Mouse (Mus musculus) CH12.LX (cell line): ENCODE results near the gene Sez6l2. TPM values are rescaled to one million over a fixed set of nuclear protein-coding genes. Genes with fewer than 3 reads are reported as not detected.

Experiments used
- DNase-seq: peaks from one replicate; pipeline ENCODE4 v3.0.0-alpha.2; 2013; ENCODE audit errors: extremely low read depth
- H3K27ac ChIP-seq: 2 replicates; pipeline ENCODE4 v1.5.1; 2012; ENCODE audit warnings: low read depth, mild to moderate bottlenecking, control low read depth, moderate library complexity; ENCODE audit not compliant: insufficient read depth
- H3K27me3 ChIP-seq: replicated peaks from 2 replicates; pipeline ENCODE3; 2012; ENCODE audit warnings: inconsistent platforms
- H3K36me3 ChIP-seq, 2 experiments: replicated peaks in 1 of 2; 2 replicates each; pipeline versions ENCODE3 to v1.6.1; 2012; ENCODE audit warnings: inconsistent platforms in 1 of 2, low read length in 1 of 2, mild to moderate bottlenecking in 1 of 2, mixed read lengths in 1 of 2, moderate library complexity in 1 of 2; ENCODE audit not compliant: control insufficient read depth in 1 of 2, insufficient read depth in 1 of 2
- H3K4me1 ChIP-seq, 2 experiments: 2 replicates each; pipeline ENCODE4 v1.6.1; 2012; ENCODE audit warnings: inconsistent platforms in 1 of 2, moderate library complexity in 1 of 2; ENCODE audit not compliant: insufficient read depth in 2 of 2, control insufficient read depth in 1 of 2
- H3K4me2 ChIP-seq: 2 replicates; pipeline ENCODE4 v1.6.1; 2012; ENCODE audit warnings: low read depth, mild to moderate bottlenecking, control low read depth; ENCODE audit not compliant: poor library complexity, insufficient read depth, severe bottlenecking
- H3K4me3 ChIP-seq, 3 experiments: fragments of 150-350 bp in 1 of 3; sonication (generic) in 1 of 3; replicated peaks in 1 of 3; 2 replicates each; pipeline versions ENCODE3 to v1.5.1; 2011 to 2012; ENCODE audit warnings: low read depth in 2 of 3, low read length in 2 of 3, mild to moderate bottlenecking in 2 of 3, moderate library complexity in 2 of 3, control low read depth in 1 of 3, improper control_type of control experiment in 1 of 3, inconsistent platforms in 1 of 3, mixed read lengths in 1 of 3; ENCODE audit not compliant: poor library complexity in 1 of 3
- H3K79me2 ChIP-seq: replicated peaks from 2 replicates; pipeline ENCODE4 v1.6.1; 2012; ENCODE audit warnings: mild to moderate bottlenecking, moderate library complexity; ENCODE audit not compliant: control insufficient read depth, poor library complexity, insufficient read depth, severe bottlenecking; ENCODE audit errors: extremely low read depth
- H3K9ac ChIP-seq: 2 replicates; pipeline ENCODE4 v1.6.1; 2012; ENCODE audit warnings: low read depth, mild to moderate bottlenecking, control low read depth, moderate library complexity; ENCODE audit not compliant: insufficient read depth
- H3K9me3 ChIP-seq: replicated peaks from 2 replicates; pipeline ENCODE3; 2012; ENCODE audit warnings: low read length, inconsistent platforms, mixed read lengths
- BHLHE40 ChIP-seq: IDR thresholded peaks from 2 replicates; pipeline ENCODE4 v1.6.1; 2011; ENCODE audit warnings: mild to moderate bottlenecking, low read depth, low read length, improper control_type of control experiment
- CHD2 ChIP-seq: IDR thresholded peaks from 2 replicates; pipeline ENCODE4 v1.6.1; 2011; ENCODE audit warnings: low read length, improper control_type of control experiment
- CTCF ChIP-seq, 2 experiments: IDR thresholded peaks in 1 of 2; conservative IDR thresholded peaks in 1 of 2; 2 replicates each; pipeline ENCODE4 v1.5.1; 2011 to 2012; ENCODE audit warnings: low read depth in 2 of 2, low read length in 2 of 2, improper control_type of control experiment in 1 of 2, inconsistent platforms in 1 of 2, mild to moderate bottlenecking in 1 of 2, moderate library complexity in 1 of 2
- ELF1 ChIP-seq: IDR thresholded peaks from 2 replicates; pipeline ENCODE4 v1.6.1; 2014; ENCODE audit warnings: low read depth, mild to moderate bottlenecking, inconsistent platforms, low read length, improper control_type of control experiment
- ETS1 ChIP-seq: conservative IDR thresholded peaks from 2 replicates; pipeline ENCODE4 v1.6.1; 2012; ENCODE audit warnings: low read depth, mild to moderate bottlenecking, inconsistent platforms, low read length, improper control_type of control experiment, moderate library complexity
- GABPA ChIP-seq: IDR thresholded peaks from 2 replicates; pipeline ENCODE4 v1.6.1; 2012; ENCODE audit warnings: low read depth, low read length, improper control_type of control experiment, inconsistent platforms; ENCODE audit not compliant: insufficient replicate concordance
- HCFC1 ChIP-seq: IDR thresholded peaks from 2 replicates; pipeline ENCODE4 v1.6.1; 2012; ENCODE audit warnings: low read depth, mild to moderate bottlenecking, inconsistent platforms, low read length, improper control_type of control experiment
- IRF4 ChIP-seq: IDR thresholded peaks from 2 replicates; pipeline ENCODE4 v1.6.1; 2014; ENCODE audit warnings: low read depth, mild to moderate bottlenecking, inconsistent platforms, low read length, improper control_type of control experiment
- MAZ ChIP-seq: IDR thresholded peaks from 2 replicates; pipeline ENCODE4 v1.6.1; 2012; ENCODE audit warnings: low read depth, mild to moderate bottlenecking, inconsistent platforms, low read length, improper control_type of control experiment, moderate library complexity
- MEF2A ChIP-seq: IDR thresholded peaks from 2 replicates; pipeline ENCODE4 v1.6.1; 2014; ENCODE audit warnings: low read depth, mild to moderate bottlenecking, inconsistent platforms, low read length, improper control_type of control experiment, borderline replicate concordance
- MXI1 ChIP-seq: IDR thresholded peaks from 2 replicates; pipeline ENCODE4 v1.6.1; 2011; ENCODE audit warnings: mild to moderate bottlenecking, low read depth, low read length, improper control_type of control experiment
- MYC ChIP-seq: IDR thresholded peaks from 2 replicates; pipeline ENCODE4 v1.6.1; 2011; ENCODE audit warnings: low read depth, mild to moderate bottlenecking, improper control_type of control experiment, low read length
- NRF1 ChIP-seq: IDR thresholded peaks from 2 replicates; pipeline ENCODE4 v1.6.1; 2014; ENCODE audit warnings: low read depth, mild to moderate bottlenecking, inconsistent platforms, low read length, improper control_type of control experiment, moderate library complexity
- PAX5 ChIP-seq: IDR thresholded peaks from 2 replicates; pipeline ENCODE4 v1.6.1; 2012; ENCODE audit warnings: low read length, inconsistent platforms, mixed read lengths
- POLR2AphosphoS2 ChIP-seq: IDR thresholded peaks from 2 replicates; pipeline ENCODE4 v1.6.1; 2011; ENCODE audit warnings: low read depth, low read length, improper control_type of control experiment
- RAD21 ChIP-seq: IDR thresholded peaks from 2 replicates; pipeline ENCODE4 v1.6.1; 2011; ENCODE audit warnings: low read depth, mild to moderate bottlenecking, low read length, improper control_type of control experiment, moderate library complexity
- SIN3A ChIP-seq: IDR thresholded peaks from 2 replicates; pipeline ENCODE4 v1.6.1; 2012; ENCODE audit warnings: low read length, improper control_type of control experiment, inconsistent platforms
- SMC3 ChIP-seq: IDR thresholded peaks from 2 replicates; pipeline ENCODE4 v1.6.1; 2011; ENCODE audit warnings: low read depth, low read length, improper control_type of control experiment
- TBP ChIP-seq: conservative IDR thresholded peaks from 2 replicates; pipeline ENCODE4 v1.6.1; 2011; ENCODE audit warnings: low read depth, low read length, improper control_type of control experiment
- TCF12 ChIP-seq: IDR thresholded peaks from 2 replicates; pipeline ENCODE4 v1.6.1; 2014; ENCODE audit warnings: low read depth, mild to moderate bottlenecking, inconsistent platforms, low read length, improper control_type of control experiment
- UBTF ChIP-seq: IDR thresholded peaks from 2 replicates; pipeline ENCODE4 v1.6.1; 2012; ENCODE audit warnings: low read depth, mild to moderate bottlenecking, inconsistent platforms, low read length, improper control_type of control experiment, moderate library complexity
- USF2 ChIP-seq: conservative IDR thresholded peaks from 2 replicates; pipeline ENCODE4 v1.6.1; 2011; ENCODE audit warnings: low read depth, low read length, improper control_type of control experiment
- ZMIZ1 ChIP-seq: IDR thresholded peaks from 2 replicates; pipeline ENCODE4 v1.6.1; 2012; ENCODE audit warnings: low read depth, mild to moderate bottlenecking, inconsistent platforms, low read length, improper control_type of control experiment
- ZNF384 ChIP-seq: IDR thresholded peaks from 2 replicates; pipeline ENCODE4 v1.6.1; 2012; ENCODE audit warnings: low read depth, low read length, improper control_type of control experiment, inconsistent platforms
- dilution Hi-C: fragments of 300-500 bp; cut with MboI; formaldehyde crosslinking; loops from 2 replicates; pipeline ENCODE4 v1.14.3; 2020; ENCODE audit warnings: low sequenced_read_pairs; ENCODE audit not compliant: extremely low pct_unique_long_range_greater_than_20kb, extremely low pct_ligation_motif_present
- in situ Hi-C: fragments of 300-500 bp; cut with MboI; formaldehyde crosslinking; loops from 3 replicates; pipeline ENCODE4 v1.14.3; 2019; ENCODE audit warnings: low sequenced_read_pairs, low pct_ligation_motif_present, low pct_unique_long_range_greater_than_20kb, mixed read lengths
- polyA plus RNA-seq: library from polyadenylated mRNA; unstranded; fragments of >175 nt; gene quantifications from 2 replicates; pipeline ENCODE4 v1.2.1, GENCODE M21; 2012; ENCODE audit warnings: low read depth; ENCODE audit not compliant: insufficient read length
- total RNA-seq, 2 experiments: library from RNA; depleted of rRNA; stranded (reverse); fragments of 300-350 nt in 1 of 2; fragments of >200 nt in 1 of 2; gene quantifications; 2 replicates each; pipeline ENCODE4 v1.2.3; 2012 to 2014

Sez6l2 gene
- total and polyA plus RNA-seq, 3 experiments: 7.2 to 29.3 (median 9.9) TPM

DNA sequence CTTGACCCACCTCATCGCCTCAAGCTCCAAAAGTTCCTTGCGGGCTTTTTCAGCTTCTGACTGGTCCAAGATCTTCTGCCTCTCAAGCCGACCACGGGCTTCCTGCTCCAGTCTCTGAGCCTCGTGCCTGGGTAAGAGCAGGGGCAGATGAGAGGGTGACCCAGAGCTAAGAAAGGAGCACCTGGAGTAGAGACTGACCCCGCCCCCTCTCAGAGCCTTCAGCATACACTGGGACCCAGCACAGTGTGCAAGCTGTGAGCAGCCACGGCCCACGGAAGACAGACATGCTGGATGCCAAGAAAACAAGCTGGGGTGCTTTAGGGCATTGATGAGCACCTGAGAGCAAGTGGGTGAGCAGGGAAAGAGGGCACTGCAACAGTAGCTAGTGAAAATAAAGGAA lies 38.5 kb downstream of the Sez6l2 start:
- Histone ChIP-seq H3K4me1 (0 out of 4 replicates have a peak, but pooled peaks cover 0 to 4% of the 10 kb centered on the region in 2 experiments), H3K79me2 (no peaks in the 10 kb centered on the region)
- TF ChIP-seq ELF1: no peak
- no peak for TF ChIP-seq ZNF384
- no peak for TF ChIP-seq NRF1
- no peak for TF ChIP-seq IRF4
- TF ChIP-seq MEF2A: no peak
- no peak for TF ChIP-seq ETS1
- TF ChIP-seq POLR2AphosphoS2: no peak
- no peak for TF ChIP-seq USF2
- no peak for TF ChIP-seq SIN3A
- no peak for TF ChIP-seq HCFC1
- no peak for TF ChIP-seq CHD2
- TF ChIP-seq, all 38 proteins: peak for 0
- Histone ChIP-seq H3K27ac (no peak overlapping the region), H3K9ac (no peak overlapping the region), H3K4me3 (no peak overlapping the region), H3K4me2 (no peak overlapping the region), H3K27me3 (no peaks in the 10 kb centered on the region), H3K9me3 (no peaks in the 10 kb centered on the region), H3K36me3 (peaks cover 37 to 88% of the 10 kb centered on the region in 2 experiments)
- DNase-seq: no peak
- dilution Hi-C loops: no loop called here
- in situ Hi-C loops: loop anchor here (25.0 kb wide), 1 partner anchor 798 kb away; the partner anchor contains the start of genes Gm49388 and Setd1a

DNA sequence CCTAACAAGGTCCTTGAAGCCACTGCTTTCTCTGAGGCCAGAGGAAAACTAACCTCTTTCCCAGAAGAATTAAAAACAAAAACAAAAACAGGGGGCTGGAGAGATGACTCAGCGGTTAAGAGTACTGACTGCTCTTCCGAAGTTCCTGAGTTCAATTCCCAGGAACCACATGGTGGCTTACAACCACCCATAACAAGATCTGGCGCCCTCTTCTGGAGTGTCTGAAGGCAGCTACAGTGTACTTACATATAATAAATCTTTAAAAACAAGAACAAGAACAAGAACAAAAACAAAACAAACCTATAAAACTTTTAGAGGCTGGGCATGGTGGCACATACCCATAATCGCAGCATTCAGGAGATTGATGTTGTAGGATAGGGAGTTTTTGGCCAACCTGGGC lies 46.1 kb downstream of the Sez6l2 start:
- H3K4me2 ChIP-seq: no peak overlapping the region

DNA sequence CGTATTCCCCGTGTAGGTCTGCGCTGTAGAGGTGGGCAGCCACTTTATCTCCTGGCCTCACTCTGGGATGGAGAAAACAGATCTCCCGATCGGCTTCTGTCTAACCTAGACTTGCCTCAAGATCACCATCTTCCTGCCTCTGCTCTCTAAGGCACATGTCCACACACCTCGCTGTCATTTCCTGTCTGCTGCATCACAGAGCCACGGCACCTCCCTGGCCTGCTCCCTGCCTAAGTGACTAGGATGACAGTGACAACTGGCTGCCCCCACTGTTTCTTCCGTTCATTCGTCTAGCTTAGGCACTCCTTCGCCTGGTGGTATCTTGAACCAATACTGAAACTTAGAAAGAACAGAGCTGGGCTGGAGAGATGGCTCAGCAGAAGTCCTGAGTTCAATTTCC lies 49.2 kb downstream of the Sez6l2 start:
- no peaks in the 10 kb centered on the region for H3K79me2 ChIP-seq
- no peaks in the 10 kb centered on the region for H3K27me3 ChIP-seq
- no peak overlapping the region for H3K9ac ChIP-seq
- no peak for DNase-seq
- dilution Hi-C loops (no loop called here), in situ Hi-C loops (loop anchor here (25.0 kb wide), 1 partner anchor 788 kb away; the partner anchor contains the start of genes Gm49388 and Setd1a)
- peaks cover 49 to 77% of the 10 kb centered on the region in 2 experiments for H3K36me3 ChIP-seq
- no peak overlapping the region for H3K27ac ChIP-seq
- peaks cover 9% of the 10 kb centered on the region for H3K9me3 ChIP-seq
- H3K4me1 ChIP-seq: peaks cover 0 to 9% of the 10 kb centered on the region in 2 experiments; a peak in 2 of 4 replicates
- no peak overlapping the region for H3K4me3 ChIP-seq
- H3K4me2 ChIP-seq: no peak overlapping the region
- TF ChIP-seq ELF1 (no peak), HCFC1 (no peak), PAX5 (no peak), TBP (no peak), CTCF (conservative IDR thresholded peaks at IDR 0.05 in 1 of 2, IDR thresholded peaks at IDR 0.05 in 1 of 2; ENCODE audit: low read depth in 2 of 2, low read length in 2 of 2) (no peak), TCF12 (no peak), BHLHE40 (no peak), MXI1 (no peak), MEF2A (no peak), MYC (no peak), USF2 (no peak), UBTF (no peak), RAD21 (no peak), GABPA (no peak), ZMIZ1 (no peak), ETS1 (no peak), MAZ (no peak), POLR2AphosphoS2 (no peak)

More for the DNA sequence above, 46.1 kb downstream of the Sez6l2 start:
- no peaks in the 10 kb centered on the region for H3K79me2 ChIP-seq
- DNase-seq: no peak
- H3K27me3 ChIP-seq: no peaks in the 10 kb centered on the region
- H3K27ac ChIP-seq: no peak overlapping the region
- dilution Hi-C loops: no loop called here
- 0 out of 4 replicates have a peak, but pooled peaks cover 0 to 4% of the 10 kb centered on the region in 2 experiments for H3K4me1 ChIP-seq
- in situ Hi-C loops: loop anchor here (25.0 kb wide), 1 partner anchor 791 kb away; the partner anchor contains the start of genes Gm49388 and Setd1a
- H3K9me3 ChIP-seq: peaks cover 9% of the 10 kb centered on the region
- TF ChIP-seq RAD21 (peak; percentile 6), MEF2A (no peak), SMC3 (peak; percentile 30), CTCF (conservative IDR thresholded peaks at IDR 0.05 in 1 of 2, IDR thresholded peaks at IDR 0.05 in 1 of 2; ENCODE audit: low read depth in 2 of 2, low read length in 2 of 2) (peak in 1 of 2 experiments; percentile 46; a peak in 2 of 4 replicates)
- H3K9ac ChIP-seq: no peak overlapping the region
- peaks cover 61 to 89% of the 10 kb centered on the region in 2 experiments for H3K36me3 ChIP-seq
- H3K4me3 ChIP-seq: no peak overlapping the region
